Mouse (Mus musculus): Measurements from ENCODE around the gene Pip5k1b. TPM values are rescaled to one million over a fixed set of nuclear protein-coding genes. Genes with fewer than 3 reads are reported as not detected.

The Pip5k1b gene
- polyA plus RNA-seq, 1 experiment from 2014 or later: 1.6 TPM

- Histone ChIP-seq H3K27me3 (no peaks in the 10 kb centered on the region), H3K4me1 (peaks cover 17% of the 10 kb centered on the region), H3K9me3 (replicated peaks) (no peaks in the 10 kb centered on the region), H3K4me3 (peak overlapping the region; percentile 18; the same call in 1 of the 2 replicates), H3K36me3 (ENCODE audit: poor library complexity, severe bottlenecking) (no peaks in the 10 kb centered on the region), H3K9ac (no peak overlapping the region), H3K27ac (peak overlapping the region; percentile 26; the same call in 1 of the 2 replicates), H3K4me2 (peak overlapping the region; percentile 51)
- ATAC-seq: peak; percentile 63
- WGBS: 14% methylated on average over 19 of the region's 19 CpGs
These were observed 183.7 kb downstream of the Pip5k1b start for GRCm38 (mm10) chr19:24371763-24372640.

GRCm38 (mm10) chr19:24368419-24368818 lies 187.3 kb downstream of the Pip5k1b start:
- Histone ChIP-seq H3K4me2 (no peak overlapping the region), H3K4me1 (peaks cover 17% of the 10 kb centered on the region), H3K9me3 (replicated peaks) (no peaks in the 10 kb centered on the region), H3K27ac (no peak overlapping the region), H3K27me3 (no peaks in the 10 kb centered on the region), H3K4me3 (no peak overlapping the region), H3K36me3 (ENCODE audit: poor library complexity, severe bottlenecking) (no peaks in the 10 kb centered on the region), H3K9ac (no peak overlapping the region)
- WGBS: 85% methylated on average over 6 of the region's 6 CpGs
- ATAC-seq: no peak

GRCm38 (mm10) chr19:24367722-24368121 lies 187.9 kb downstream of the Pip5k1b start:
- Histone ChIP-seq H3K27ac (no peak overlapping the region), H3K4me1 (peaks cover 14% of the 10 kb centered on the region), H3K4me3 (no peak overlapping the region), H3K9me3 (replicated peaks) (no peaks in the 10 kb centered on the region), H3K4me2 (no peak overlapping the region), H3K27me3 (no peaks in the 10 kb centered on the region), H3K36me3 (ENCODE audit: poor library complexity, severe bottlenecking) (no peaks in the 10 kb centered on the region), H3K9ac (no peak overlapping the region)
- ATAC-seq: no peak
- 79% methylated on average over 4 of the region's 4 CpGs for WGBS

- Histone ChIP-seq H3K9me3 (replicated peaks) (no peaks in the 10 kb centered on the region), H3K4me2 (no peak overlapping the region)
- ATAC-seq: no peak
These were observed 188.9 kb downstream of the Pip5k1b start for GRCm38 (mm10) chr19:24366747-24367146.

GRCm38 (mm10) chr19:24362626-24363321 lies 192.9 kb downstream of the Pip5k1b start:
- H3K27me3 ChIP-seq: no peaks in the 10 kb centered on the region
- H3K36me3 ChIP-seq (ENCODE audit: poor library complexity, severe bottlenecking): no peaks in the 10 kb centered on the region
- no peak overlapping the region for H3K9ac ChIP-seq
- H3K4me3 ChIP-seq: no peak overlapping the region
- peaks cover 4% of the 10 kb centered on the region; the same call in 1 of the 2 replicates for H3K4me1 ChIP-seq
- no peak for ATAC-seq
- H3K9me3 ChIP-seq (replicated peaks): no peaks in the 10 kb centered on the region
- no peak overlapping the region for H3K27ac ChIP-seq
- no peak overlapping the region for H3K4me2 ChIP-seq
- WGBS: 70% methylated on average over 8 of the region's 8 CpGs

More at GRCm38 (mm10) chr19:24366747-24367146, 188.9 kb downstream of the Pip5k1b start:
- Histone ChIP-seq H3K27ac (no peak overlapping the region), H3K4me3 (no peak overlapping the region), H3K36me3 (ENCODE audit: poor library complexity, severe bottlenecking) (no peaks in the 10 kb centered on the region), H3K4me1 (peaks cover 8% of the 10 kb centered on the region), H3K9ac (no peak overlapping the region), H3K27me3 (no peaks in the 10 kb centered on the region)
- 90% methylated on average over 1 of the region's 1 CpGs for WGBS

- Histone ChIP-seq H3K36me3 (ENCODE audit: poor library complexity, severe bottlenecking) (no peaks in the 10 kb centered on the region), H3K9ac (no peak overlapping the region), H3K4me2 (no peak overlapping the region), H3K9me3 (replicated peaks) (no peaks in the 10 kb centered on the region), H3K27me3 (no peaks in the 10 kb centered on the region), H3K27ac (no peak overlapping the region), H3K4me3 (no peak overlapping the region), H3K4me1 (peaks cover 4% of the 10 kb centered on the region; the same call in 1 of the 2 replicates)
- 83% methylated on average over 9 of the region's 9 CpGs for WGBS
- no peak for ATAC-seq
These were observed 196.4 kb downstream of the Pip5k1b start for GRCm38 (mm10) chr19:24359270-24359669.

GRCm38 (mm10) chr19:24352298-24352959 lies 203.2 kb downstream of the Pip5k1b start:
- peaks cover 4% of the 10 kb centered on the region; the same call in 1 of the 2 replicates for H3K9me3 ChIP-seq (replicated peaks)
- no peak for ATAC-seq
- WGBS: 70% methylated on average over 5 of the region's 5 CpGs
- H3K4me2 ChIP-seq: no peak overlapping the region
- no peaks in the 10 kb centered on the region for H3K4me1 ChIP-seq
- no peak overlapping the region for H3K27ac ChIP-seq
- H3K27me3 ChIP-seq: no peaks in the 10 kb centered on the region
- H3K4me3 ChIP-seq: no peak overlapping the region
- H3K36me3 ChIP-seq (ENCODE audit: poor library complexity, severe bottlenecking): no peaks in the 10 kb centered on the region
- no peak overlapping the region for H3K9ac ChIP-seq

GRCm38 (mm10) chr19:24344501-24344900 lies 211.2 kb downstream of the Pip5k1b start:
- Histone ChIP-seq H3K27ac (no peak overlapping the region), H3K27me3 (no peaks in the 10 kb centered on the region), H3K4me1 (no peaks in the 10 kb centered on the region), H3K4me2 (no peak overlapping the region), H3K9me3 (replicated peaks) (no peaks in the 10 kb centered on the region), H3K9ac (no peak overlapping the region), H3K36me3 (ENCODE audit: poor library complexity, severe bottlenecking) (no peaks in the 10 kb centered on the region), H3K4me3 (no peak overlapping the region)
- WGBS: 91% methylated on average over 8 of the region's 8 CpGs
- no peak for ATAC-seq

GRCm38 (mm10) chr19:24342786-24343185 lies 212.9 kb downstream of the Pip5k1b start:
- Histone ChIP-seq H3K27ac (no peak overlapping the region), H3K27me3 (no peaks in the 10 kb centered on the region), H3K4me3 (no peak overlapping the region), H3K4me2 (no peak overlapping the region), H3K9me3 (replicated peaks) (no peaks in the 10 kb centered on the region), H3K4me1 (peaks cover 10% of the 10 kb centered on the region), H3K9ac (no peak overlapping the region), H3K36me3 (ENCODE audit: poor library complexity, severe bottlenecking) (no peaks in the 10 kb centered on the region)
- no peak for ATAC-seq
- WGBS: 83% methylated on average over 5 of the region's 5 CpGs

GRCm38 (mm10) chr19:24336370-24337076 lies 219.1 kb downstream of the Pip5k1b start:
- no peak overlapping the region for H3K9ac ChIP-seq
- H3K4me3 ChIP-seq: no peak overlapping the region
- ATAC-seq: no peak
- no peaks in the 10 kb centered on the region for H3K27me3 ChIP-seq
- peaks cover 18% of the 10 kb centered on the region for H3K4me1 ChIP-seq
- H3K4me2 ChIP-seq: no peak overlapping the region
- WGBS: 72% methylated on average over 12 of the region's 12 CpGs
- H3K27ac ChIP-seq: no peak overlapping the region
- H3K9me3 ChIP-seq (replicated peaks): no peaks in the 10 kb centered on the region
- no peaks in the 10 kb centered on the region for H3K36me3 ChIP-seq (ENCODE audit: poor library complexity, severe bottlenecking)

- Histone ChIP-seq H3K4me2 (no peak overlapping the region), H3K36me3 (ENCODE audit: poor library complexity, severe bottlenecking) (no peaks in the 10 kb centered on the region), H3K4me3 (no peak overlapping the region), H3K4me1 (peaks cover 18% of the 10 kb centered on the region), H3K27me3 (no peaks in the 10 kb centered on the region), H3K9me3 (replicated peaks) (no peaks in the 10 kb centered on the region), H3K27ac (no peak overlapping the region), H3K9ac (no peak overlapping the region)
- ATAC-seq: no peak
- whole genome bisulfite sequencing: 38% methylated on average over 4 of the region's 4 CpGs
These were observed 219.9 kb downstream of the Pip5k1b start for GRCm38 (mm10) chr19:24335611-24336343.

Measured in forebrain, embryonic 13.5 days (tissue).